Mouse (Mus musculus) embryonic facial prominence, embryonic 11.5 days (tissue): ENCODE measurements around the gene Dcst1. TPM values are rescaled to one million over a fixed set of nuclear protein-coding genes. Genes with fewer than 3 reads are reported as not detected.

Experiments used
- ATAC-seq: fragments of 200-750 bp; cut with Nextera tagmentation; replicated peaks from 2 replicates; pipeline ENCODE4 v1.8.0; 2017; ENCODE audit warnings: low read depth; ENCODE audit not compliant: insufficient number of reproducible peaks, low FRiP score, low TSS enrichment
- DNase-seq: peaks from one replicate; pipeline ENCODE4 v3.0.0-alpha.2; 2015; ENCODE audit warnings: low spot score
- H3K27ac ChIP-seq: fragments of 300-500 bp; sonication (generic); replicated peaks from 2 replicates; pipeline ENCODE4 v1.5.1; 2014; ENCODE audit warnings: mild to moderate bottlenecking, low read depth, low read length, control low read depth
- H3K27me3 ChIP-seq: fragments of 300-500 bp; sonication (generic); 2 replicates; pipeline ENCODE4 v1.6.1; 2014; ENCODE audit warnings: mild to moderate bottlenecking, low read length, moderate library complexity, mixed read lengths; ENCODE audit not compliant: control insufficient read depth, insufficient read depth
- H3K36me3 ChIP-seq: fragments of 300-500 bp; sonication (generic); replicated peaks from 2 replicates; pipeline ENCODE4 v1.6.1; 2014; ENCODE audit warnings: low read depth, mild to moderate bottlenecking, low read length, moderate library complexity, mixed read lengths; ENCODE audit not compliant: control insufficient read depth, insufficient read depth
- H3K4me1 ChIP-seq: fragments of 300-500 bp; sonication (generic); 2 replicates; pipeline ENCODE4 v1.6.1; 2014; ENCODE audit warnings: low read length, mixed read lengths; ENCODE audit not compliant: control insufficient read depth, insufficient read depth
- H3K4me2 ChIP-seq: fragments of 300-500 bp; sonication (generic); 2 replicates; pipeline ENCODE4 v1.6.1; 2014; ENCODE audit warnings: low read depth, mild to moderate bottlenecking, control low read depth, low read length, moderate library complexity
- H3K4me3 ChIP-seq: fragments of 300-500 bp; sonication (generic); 2 replicates; pipeline ENCODE4 v1.5.1; 2014; ENCODE audit warnings: low read depth, low read length, control low read depth
- H3K9ac ChIP-seq: fragments of 300-500 bp; sonication (generic); replicated peaks from 2 replicates; pipeline ENCODE4 v1.6.1; 2014; ENCODE audit warnings: mild to moderate bottlenecking, control low read depth, low read length
- H3K9me3 ChIP-seq: fragments of 300-500 bp; sonication (generic); replicated peaks from 2 replicates; pipeline ENCODE4 v1.6.1; 2016; ENCODE audit warnings: mild to moderate bottlenecking, low read length, inconsistent platforms, mixed read lengths; ENCODE audit not compliant: control insufficient read depth
- WGBS: fragments of 180-500 bp; shearing (Covaris S2); extraction: QIAGEN DNeasy Blood & Tissue Kit; methylation state at CpG from one replicate; pipeline ENCODE4 v1.1.7; 2014; 5-methylcytosine and 5-hydroxymethylcytosine counted together
- polyA plus RNA-seq: library from polyadenylated mRNA; unstranded; fragments of >200 nt; fragmentation: Nextera tagmentation; extraction: Ambion mirVana; gene quantifications from 2 replicates; pipeline ENCODE4 v1.2.1, GENCODE M21; 2014

Dcst1 gene
- polyA plus RNA-seq, 1 experiment from 2014 or later = not detected

DNA sequence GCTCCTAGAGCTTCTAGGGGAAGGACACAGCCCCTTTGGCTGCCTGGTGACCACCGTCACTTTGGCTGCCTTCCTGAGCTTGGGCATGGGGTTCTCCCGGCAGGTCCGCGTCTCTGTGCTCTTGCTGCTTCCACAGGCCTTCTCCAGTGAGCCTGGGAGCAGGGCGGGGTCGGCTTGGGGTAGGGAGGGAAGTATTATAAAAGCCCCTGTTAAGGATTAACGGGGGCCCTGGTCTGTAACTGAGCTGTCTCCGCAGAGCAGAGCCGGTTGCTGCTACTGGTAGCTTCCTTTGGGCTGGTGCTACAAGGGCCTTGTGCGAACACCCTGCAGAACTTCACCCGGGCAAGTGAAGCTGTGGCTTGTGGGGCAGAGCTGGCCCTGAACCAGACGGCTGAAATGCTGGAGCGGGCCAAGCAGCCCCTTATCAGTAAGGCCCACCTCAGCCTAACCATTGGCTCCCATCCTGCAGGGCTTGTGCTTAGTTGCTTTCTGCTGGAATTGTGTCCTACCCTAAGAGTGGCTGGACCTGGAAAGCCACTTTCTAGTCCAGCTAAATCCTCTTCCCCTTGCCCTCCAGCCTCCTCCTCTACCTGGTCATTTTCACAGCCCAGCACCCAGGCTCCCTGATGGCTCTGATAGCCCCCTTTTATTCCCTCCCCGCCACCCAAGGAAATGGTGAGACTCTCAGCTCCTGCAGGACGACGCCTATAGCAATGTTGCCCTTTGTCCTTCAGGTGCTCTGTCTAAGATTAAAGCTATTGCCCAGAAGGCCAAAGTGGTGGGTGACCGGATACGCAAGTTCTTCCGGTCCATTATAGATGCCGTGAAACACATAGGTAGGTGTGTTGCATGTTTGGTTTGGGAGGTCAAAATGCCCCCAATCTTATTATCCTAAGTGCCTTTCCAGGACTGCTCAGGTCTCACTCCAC is 697 bp upstream of the Dcst1 start:
- 79% methylated on average over 20 of the region's 20 CpGs for WGBS
- DNase-seq = no peak
- no peak overlapping the region for H3K27ac ChIP-seq

DNA sequence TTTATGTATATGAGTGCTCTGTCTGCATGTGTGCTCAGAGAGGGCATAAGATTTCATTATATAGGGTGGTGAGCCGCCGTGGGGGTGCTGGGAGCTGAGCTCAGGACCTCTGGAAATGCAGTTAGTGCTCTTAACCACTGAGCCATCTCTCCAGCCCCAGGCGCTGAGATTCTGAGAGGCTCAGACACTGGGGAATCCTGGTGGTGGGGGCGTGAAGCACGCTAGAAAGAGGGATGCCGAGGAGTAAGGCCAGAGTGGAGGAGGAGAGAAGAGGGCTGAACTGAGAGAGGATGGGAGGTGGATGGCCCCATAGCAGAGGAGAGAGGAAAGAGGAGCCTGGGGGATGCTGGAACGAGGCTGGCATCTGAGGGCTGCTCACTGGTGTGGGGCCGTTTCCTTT is 422 bp downstream of the Dcst1 start:
- Histone ChIP-seq H3K27me3 (no peaks in the 10 kb centered on the region), H3K9ac (no peak overlapping the region), H3K36me3 (no peaks in the 10 kb centered on the region), H3K4me1 (no peaks in the 10 kb centered on the region), H3K4me3 (no peak overlapping the region), H3K9me3 (no peaks in the 10 kb centered on the region), H3K4me2 (no peak overlapping the region), H3K27ac (no peak overlapping the region)
- 65% methylated on average over 8 of the region's 8 CpGs for WGBS
- DNase-seq (no peak), ATAC-seq (no peak)

More for the DNA sequence above, 697 bp upstream of the Dcst1 start:
- Histone ChIP-seq H3K9ac (no peak overlapping the region), H3K4me2 (no peak overlapping the region), H3K9me3 (no peaks in the 10 kb centered on the region), H3K4me3 (no peak overlapping the region), H3K4me1 (no peaks in the 10 kb centered on the region), H3K27me3 (no peaks in the 10 kb centered on the region), H3K36me3 (no peaks in the 10 kb centered on the region)
- ATAC-seq = no peak

DNA sequence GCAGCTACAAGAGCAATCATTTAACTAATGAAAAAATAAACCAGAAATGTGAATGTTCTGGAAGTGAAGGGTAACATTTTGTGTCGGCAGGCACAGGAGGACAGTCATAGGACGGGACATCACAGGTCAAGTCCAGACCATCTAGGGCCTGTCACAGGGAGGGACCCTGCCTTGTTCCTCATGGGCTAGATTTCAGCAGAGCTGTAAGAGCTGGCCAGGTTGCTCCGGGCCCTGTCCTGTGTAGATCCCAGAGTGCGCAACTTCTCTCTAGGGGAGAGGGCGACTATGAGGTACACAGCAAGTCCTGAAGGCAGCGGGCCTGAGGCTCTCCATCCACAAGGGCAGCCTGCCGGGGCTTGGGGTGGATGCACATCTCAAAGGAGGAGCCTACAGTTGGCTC is 3.4 kb downstream of the Dcst1 start, which contains the start of gene Dcst2:
TSS of gene Dcst2 (plus strand) at position 301 of the 400 bp plus-strand sequence.
- WGBS = 80% methylated on average over 7 of the region's 7 CpGs
- Histone ChIP-seq H3K4me1 (no peaks in the 10 kb centered on the region), H3K27ac (no peak within 1 kb of the TSS), H3K4me2 (no peak within 1 kb of the TSS), H3K9ac (no peak within 1 kb of the TSS), H3K9me3 (no peaks in the 10 kb centered on the region), H3K36me3 (no peaks in the 10 kb centered on the region), H3K27me3 (no peaks in the 10 kb centered on the region), H3K4me3 (no peak within 1 kb of the TSS)
- ATAC-seq (no peak), DNase-seq (no peak)

GRCm38 (mm10) chr3:89360237-89360636 is 4.8 kb downstream of the Dcst1 start:
- Histone ChIP-seq H3K4me1 (no peaks in the 10 kb centered on the region), H3K4me3 (no peak overlapping the region), H3K27ac (no peak overlapping the region), H3K27me3 (no peaks in the 10 kb centered on the region), H3K9ac (no peak overlapping the region), H3K9me3 (no peaks in the 10 kb centered on the region), H3K4me2 (no peak overlapping the region), H3K36me3 (no peaks in the 10 kb centered on the region)
- ATAC-seq (no peak), DNase-seq (no peak)
- 77% methylated on average over 3 of the region's 3 CpGs for WGBS

- no peaks in the 10 kb centered on the region for H3K9me3 ChIP-seq
- H3K27me3 ChIP-seq = no peaks in the 10 kb centered on the region
- H3K36me3 ChIP-seq = no peaks in the 10 kb centered on the region
- 71% methylated on average over 6 of the region's 6 CpGs for WGBS
- no peak overlapping the region for H3K27ac ChIP-seq
- no peak overlapping the region for H3K4me2 ChIP-seq
- H3K9ac ChIP-seq = no peak overlapping the region
- no peak for DNase-seq
- no peaks in the 10 kb centered on the region for H3K4me1 ChIP-seq
- ATAC-seq = no peak
- no peak overlapping the region for H3K4me3 ChIP-seq
These were observed 5.4 kb downstream of the Dcst1 start for GRCm38 (mm10) chr3:89359630-89360029.

DNA sequence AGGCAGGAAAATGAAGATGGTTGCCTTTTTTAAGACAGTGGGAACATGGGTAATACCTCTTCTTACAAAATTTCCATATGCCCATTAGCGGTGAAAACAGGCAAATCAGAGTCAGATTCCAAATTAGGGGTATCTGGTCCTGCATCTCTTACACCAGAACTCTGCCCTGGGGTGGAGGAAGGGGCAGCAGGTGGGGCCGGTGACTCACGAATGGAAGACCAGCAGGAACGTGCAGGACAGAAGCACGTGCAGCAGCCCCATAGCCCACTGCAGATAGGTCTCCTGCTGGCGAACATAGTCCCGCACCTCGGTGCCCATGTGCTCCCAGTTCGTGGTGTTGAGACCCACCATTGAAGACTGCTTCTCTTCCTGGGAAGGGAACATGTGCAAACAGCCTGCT is 9.0 kb downstream of the Dcst1 start:
- ATAC-seq (no peak), DNase-seq (no peak)
- WGBS = 72% methylated on average over 9 of the region's 9 CpGs
- no peaks in the 10 kb centered on the region for H3K9me3 ChIP-seq
- no peaks in the 10 kb centered on the region for H3K4me1 ChIP-seq
- H3K9ac ChIP-seq = no peak overlapping the region
- H3K27me3 ChIP-seq = peaks cover 2% of the 10 kb centered on the region; the same call in 1 of the 2 replicates
- no peak overlapping the region for H3K4me3 ChIP-seq
- H3K4me2 ChIP-seq = no peak overlapping the region
- no peaks in the 10 kb centered on the region for H3K36me3 ChIP-seq
- no peak overlapping the region for H3K27ac ChIP-seq

DNA sequence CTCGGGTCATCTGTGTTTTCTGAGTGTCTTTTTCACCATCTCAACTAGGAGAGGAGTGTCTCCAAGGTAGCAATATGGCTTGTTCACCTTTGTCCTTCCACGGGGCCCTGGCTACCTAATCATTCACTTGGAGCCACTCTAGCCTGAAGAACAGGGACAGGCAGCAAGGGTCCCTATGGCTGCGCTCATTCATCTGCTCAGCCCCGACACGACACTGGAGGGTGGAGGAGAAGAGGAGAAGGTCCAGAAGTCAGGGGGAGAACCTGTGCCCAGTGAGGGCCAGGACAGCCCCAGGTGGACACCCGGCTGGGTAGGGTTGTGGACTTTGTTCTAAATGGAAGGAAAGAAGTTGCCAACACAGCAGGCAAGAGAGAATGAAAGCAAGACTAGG is 9.5 kb downstream of the Dcst1 start:
- H3K4me3 ChIP-seq = no peak overlapping the region
- H3K4me1 ChIP-seq = no peaks in the 10 kb centered on the region
- no peak overlapping the region for H3K4me2 ChIP-seq
- H3K27ac ChIP-seq = no peak overlapping the region
- no peak overlapping the region for H3K9ac ChIP-seq
- WGBS = 85% methylated on average over 6 of the region's 6 CpGs
- no peaks in the 10 kb centered on the region for H3K9me3 ChIP-seq
- ATAC-seq (no peak), DNase-seq (no peak)
- peaks cover 2% of the 10 kb centered on the region; the same call in 1 of the 2 replicates for H3K27me3 ChIP-seq
- H3K36me3 ChIP-seq = no peaks in the 10 kb centered on the region

DNA sequence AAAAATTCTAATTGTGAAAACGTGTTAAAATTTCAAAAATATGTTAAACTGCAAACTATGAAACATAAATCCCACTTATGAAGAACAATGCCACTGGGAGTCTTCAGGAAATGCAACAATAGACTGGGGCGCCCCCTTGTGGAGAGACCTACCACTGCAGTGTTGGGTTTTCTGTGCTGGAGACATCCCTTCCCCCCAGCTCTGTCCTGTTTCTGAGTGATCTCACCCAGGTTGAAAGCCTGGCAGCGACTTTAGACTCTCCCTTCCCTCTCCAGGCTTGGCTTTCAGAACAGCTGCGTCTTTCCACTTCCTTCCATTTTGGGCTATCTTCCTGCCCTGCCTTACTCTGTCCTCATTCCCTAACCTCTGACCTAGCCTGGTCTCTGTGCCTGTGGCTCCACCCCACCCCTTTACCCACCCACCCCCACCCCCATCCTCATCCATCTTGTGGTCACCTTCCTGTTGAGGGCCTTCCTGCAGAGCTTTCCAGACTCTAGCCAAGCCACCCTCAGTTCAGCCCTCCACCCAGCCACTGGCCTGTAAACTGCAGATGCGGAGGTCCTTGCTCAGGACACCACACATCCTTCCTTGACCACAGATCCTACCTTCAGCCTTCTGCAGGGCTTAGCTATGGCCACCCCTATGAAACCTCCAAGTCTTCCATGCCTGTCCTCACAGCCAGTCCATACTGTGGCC is 10.1 kb downstream of the Dcst1 start:
- Histone ChIP-seq H3K27me3 (peaks cover 2% of the 10 kb centered on the region; the same call in 1 of the 2 replicates), H3K27ac (no peak overlapping the region), H3K36me3 (no peaks in the 10 kb centered on the region), H3K4me1 (no peaks in the 10 kb centered on the region), H3K9me3 (no peaks in the 10 kb centered on the region), H3K4me3 (no peak overlapping the region), H3K9ac (no peak overlapping the region), H3K4me2 (no peak overlapping the region)
- WGBS = 16% methylated on average over 5 of the region's 5 CpGs
- ATAC-seq (0 out of 2 replicates have a peak, but pooled peaks have one; percentile 14), DNase-seq (peak; percentile 87)
